Mouse (Mus musculus) lung, adult 2 months (tissue): ENCODE measurements around the gene Sel1l.

Source experiments
- CTCF ChIP-seq: fragments of 200-500 bp; IDR thresholded peaks from 2 replicates; pipeline ENCODE4 v1.5.1; 2011; ENCODE audit warnings: mild to moderate bottlenecking, low read length, control low read depth; ENCODE audit not compliant: insufficient read depth
- POLR2A ChIP-seq: fragments of 200-500 bp; IDR thresholded peaks from 2 replicates; pipeline ENCODE4 v1.6.1; 2011; ENCODE audit warnings: low read depth, mild to moderate bottlenecking, control low read depth, low read length, borderline replicate concordance; ENCODE audit errors: extremely low read depth

DNA sequence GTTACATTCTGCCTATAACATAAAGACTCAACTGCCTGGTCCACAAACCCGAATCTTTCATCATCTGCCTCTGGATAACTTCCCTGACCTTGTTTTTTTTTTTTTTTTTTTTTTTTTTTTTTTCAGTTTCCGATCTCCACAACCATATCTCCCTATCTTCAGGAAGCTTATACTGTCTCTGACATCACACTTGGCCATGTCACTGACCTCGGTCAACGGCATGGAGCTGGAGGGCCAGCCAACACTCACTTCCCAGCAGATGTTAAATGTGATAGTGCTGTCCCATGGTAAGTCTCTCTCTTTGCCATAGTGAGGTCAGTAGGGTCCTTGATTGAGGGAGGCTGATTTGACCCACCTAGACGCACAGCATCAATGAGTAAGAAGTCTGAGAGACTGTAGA lies 72.6 kb downstream of the Sel1l start:
- TF ChIP-seq CTCF (no peak), POLR2A (no peak)
